Mouse (Mus musculus) kidney, postnatal 25 days (tissue): ENCODE results near the gene Plin3.
"Not testable (repeated sequence)": the region's sequence is repeated elsewhere in the genome, so short reads cannot be mapped to it uniquely, and the experiment has no call there.

Experiments
- DNase-seq, 2 experiments: peaks; one replicate each; pipeline ENCODE4 v3.0.0; 2021; ENCODE audit warnings: mixed read lengths in 2 of 2

Gene Plin3

GRCm38 (mm10) chr17:56273482-56273881, 19.2 kb downstream of the Plin3 start:
- peak in 1 of 2 experiments; percentile 34 for DNase-seq

GRCm38 (mm10) chr17:56272644-56273043, 20.0 kb downstream of the Plin3 start:
- peak; percentile 69 to 81 for DNase-seq

- peak in 1 of 2 experiments; percentile 54 for DNase-seq
Observed at GRCm38 (mm10) chr17:56271609-56272253, 20.9 kb downstream of the Plin3 start.

GRCm38 (mm10) chr17:56269741-56270140, 22.9 kb downstream of the Plin3 start:
- no peak for DNase-seq

- peak; percentile 77 to 86 for DNase-seq
Observed at GRCm38 (mm10) chr17:56269153-56269630, 23.5 kb downstream of the Plin3 start.

GRCm38 (mm10) chr17:56266271-56266670, 26.4 kb downstream of the Plin3 start:
- peak in 1 of 2 experiments; percentile 42 for DNase-seq

GRCm38 (mm10) chr17:56265869-56266268, 26.8 kb downstream of the Plin3 start:
- DNase-seq = no peak

GRCm38 (mm10) chr17:56265011-56265410, 27.7 kb downstream of the Plin3 start:
- DNase-seq = no peak

- peak; percentile 86 to 90 for DNase-seq
Observed at GRCm38 (mm10) chr17:56264020-56264419, 28.7 kb downstream of the Plin3 start.

GRCm38 (mm10) chr17:56262645-56263094, 30.0 kb downstream of the Plin3 start:
- DNase-seq = no peak

- DNase-seq = peak; percentile 38 to 75
Observed at GRCm38 (mm10) chr17:56261166-56261565, 31.5 kb downstream of the Plin3 start.

- DNase-seq = no peak
Observed at GRCm38 (mm10) chr17:56259301-56260037, 33.2 kb downstream of the Plin3 start.

GRCm38 (mm10) chr17:56258812-56259211, 33.9 kb downstream of the Plin3 start:
- DNase-seq = not testable (repeated sequence)

- not testable (repeated sequence) for DNase-seq
Observed at GRCm38 (mm10) chr17:56258269-56258668, 34.4 kb downstream of the Plin3 start.

- peak; percentile 31 to 77 for DNase-seq
Observed at GRCm38 (mm10) chr17:56257181-56257894, 35.3 kb downstream of the Plin3 start.

- DNase-seq = peak; percentile 93 to 97
Observed at GRCm38 (mm10) chr17:56256239-56256881, 36.3 kb downstream of the Plin3 start, which contains the start of gene Fem1a. Gene Fem1a, plus strand, starts transcription at chr17:56256810.

- DNase-seq = peak; percentile 99
Observed at GRCm38 (mm10) chr17:56255863-56256238, 36.8 kb downstream of the Plin3 start.

- DNase-seq = no peak
Observed at GRCm38 (mm10) chr17:56255429-56255828, 37.2 kb downstream of the Plin3 start.

- no peak for DNase-seq
Observed at GRCm38 (mm10) chr17:56254695-56255094, 38.0 kb downstream of the Plin3 start.

GRCm38 (mm10) chr17:56251136-56251829, 41.4 kb downstream of the Plin3 start:
- DNase-seq = peak; percentile 72 to 87

GRCm38 (mm10) chr17:56245608-56246007, 47.1 kb downstream of the Plin3 start:
- DNase-seq = no peak
